Mouse (Mus musculus) thymus, adult 2 months (tissue): ENCODE measurements around the gene Pax2. TPM values are rescaled to one million over a fixed set of nuclear protein-coding genes. Genes with fewer than 3 reads are reported as not detected.

Experiments used
- DNase-seq: peaks from one replicate; pipeline ENCODE4 v3.0.0; 2021
- H3K27ac ChIP-seq: fragments of 200-500 bp; 2 replicates; pipeline ENCODE4 v1.5.1; 2012; ENCODE audit warnings: low read length, control low read depth; ENCODE audit not compliant: control insufficient read depth, insufficient read depth
- H3K27me3 ChIP-seq: fragments of 200-500 bp; 2 replicates; pipeline ENCODE4 v1.6.1; 2012; ENCODE audit warnings: mild to moderate bottlenecking, low read length, moderate library complexity, mixed read lengths; ENCODE audit not compliant: control insufficient read depth, insufficient read depth
- H3K36me3 ChIP-seq: fragments of 200-500 bp; 2 replicates; pipeline ENCODE4 v1.6.1; 2012; ENCODE audit warnings: mild to moderate bottlenecking, low read length, moderate library complexity; ENCODE audit not compliant: control insufficient read depth, insufficient read depth
- H3K4me1 ChIP-seq: fragments of 200-500 bp; replicated peaks from 2 replicates; pipeline ENCODE4 v1.6.1; 2012; ENCODE audit warnings: low read length; ENCODE audit not compliant: control insufficient read depth, insufficient read depth
- H3K4me3 ChIP-seq: fragments of 200-500 bp; 2 replicates; pipeline ENCODE4 v1.5.1; 2012; ENCODE audit warnings: mild to moderate bottlenecking, low read length, control low read depth, moderate library complexity; ENCODE audit not compliant: control insufficient read depth, insufficient read depth
- CTCF ChIP-seq: fragments of 200-500 bp; IDR thresholded peaks from 2 replicates; pipeline ENCODE4 v1.5.1; 2012; ENCODE audit warnings: mild to moderate bottlenecking, control low read depth, low read length, moderate library complexity, borderline replicate concordance; ENCODE audit not compliant: control insufficient read depth, poor library complexity, insufficient read depth; ENCODE audit errors: extremely low read depth
- POLR2A ChIP-seq: fragments of 200-500 bp; IDR thresholded peaks from 2 replicates; pipeline ENCODE4 v1.6.1; 2012; ENCODE audit warnings: mild to moderate bottlenecking, low read length, control low read depth, moderate library complexity; ENCODE audit not compliant: control insufficient read depth, poor library complexity, insufficient read depth; ENCODE audit errors: extremely low read depth
- WGBS: fragments of 180-500 bp; shearing (Covaris S2); methylation state at CpG from one replicate; pipeline ENCODE4 v1.1.7; 2018; 5-methylcytosine and 5-hydroxymethylcytosine counted together
- polyA plus RNA-seq: library from polyadenylated mRNA; depleted of rRNA; stranded (reverse); fragments of >200 nt; gene quantifications from 2 replicates; pipeline ENCODE4 v1.2.3, GENCODE M21; 2012

The Pax2 gene
- polyA plus RNA-seq, 1 experiment: 0.12 TPM

DNA sequence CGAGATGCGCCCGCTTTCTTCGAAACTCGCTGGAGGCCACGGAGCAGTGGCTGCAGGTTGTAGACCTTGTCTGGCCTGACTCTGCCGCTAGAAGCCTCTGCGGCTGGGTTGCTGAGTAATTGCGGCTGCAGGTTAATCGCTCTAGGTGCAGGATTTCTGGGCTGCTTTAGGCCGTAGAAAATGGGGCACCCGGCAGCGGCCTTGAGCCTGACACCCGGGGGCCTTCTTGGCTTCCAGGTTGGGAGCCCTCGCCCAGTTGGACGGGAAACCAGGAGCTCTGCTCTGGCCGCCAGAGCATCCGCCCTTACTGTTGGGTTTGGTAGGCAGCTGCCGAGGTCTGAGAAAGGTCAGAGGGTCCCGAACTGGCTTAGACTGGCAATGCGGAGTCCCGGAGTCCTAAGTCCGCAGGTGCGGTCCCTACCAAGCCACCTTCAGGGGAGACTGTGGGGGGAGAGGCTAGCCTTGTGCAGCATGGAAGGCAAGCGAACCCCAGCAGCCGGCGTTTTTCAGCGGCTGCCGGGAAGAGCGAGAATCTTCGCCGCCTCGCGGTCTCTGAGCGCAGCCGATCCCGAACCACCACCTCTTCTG lies 3.8 kb downstream of the Pax2 start:
- H3K27me3 ChIP-seq: peaks cover 33% of the 10 kb centered on the region
- WGBS: 4% methylated on average over 37 of the region's 37 CpGs
- H3K27ac ChIP-seq: no peak overlapping the region
- DNase-seq: no peak
- H3K4me3 ChIP-seq: no peak overlapping the region
- no peaks in the 10 kb centered on the region for H3K4me1 ChIP-seq
- H3K36me3 ChIP-seq: no peaks in the 10 kb centered on the region
- TF ChIP-seq POLR2A: no peak
- TF ChIP-seq CTCF: no peak

DNA sequence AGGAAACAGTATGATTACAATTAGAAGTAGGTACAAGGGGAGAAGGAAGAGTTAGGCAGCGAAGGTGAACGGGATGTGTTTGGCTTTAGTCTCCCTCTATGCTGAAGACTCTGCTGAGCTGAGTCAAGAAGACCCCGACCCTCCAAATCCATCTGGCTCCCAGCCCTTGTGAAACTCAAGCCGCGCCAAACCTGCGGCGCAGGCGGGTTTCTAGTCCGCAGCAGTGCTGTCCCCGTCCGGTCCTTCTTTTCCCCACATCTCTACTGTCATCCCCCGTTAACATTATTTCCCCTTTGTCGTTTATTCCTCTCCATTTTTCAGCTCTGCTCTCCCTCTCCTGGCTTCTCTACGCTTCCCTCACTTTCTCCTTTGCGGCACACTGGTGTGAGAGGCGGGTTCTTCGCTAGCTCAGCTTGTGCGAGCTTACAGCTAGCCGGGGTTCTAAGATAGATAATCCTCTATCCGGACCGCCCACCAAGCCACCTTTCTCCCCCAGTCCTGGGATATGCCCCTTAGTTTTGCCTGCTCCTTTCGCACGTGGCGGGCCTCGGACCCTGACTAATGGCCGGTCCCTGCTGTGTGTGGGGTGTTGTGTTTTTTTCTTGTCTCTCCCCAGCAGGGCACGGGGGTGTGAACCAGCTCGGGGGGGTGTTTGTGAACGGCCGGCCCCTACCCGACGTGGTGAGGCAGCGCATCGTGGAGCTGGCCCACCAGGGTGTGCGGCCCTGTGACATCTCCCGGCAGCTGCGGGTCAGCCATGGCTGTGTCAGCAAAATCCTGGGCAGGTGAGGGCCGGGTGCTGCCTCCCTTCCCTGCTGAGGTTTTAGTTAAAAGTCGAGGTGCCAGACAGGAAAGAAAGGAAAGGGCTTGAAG lies 4.7 kb downstream of the Pax2 start:
- no peaks in the 10 kb centered on the region for H3K4me1 ChIP-seq
- no peak overlapping the region for H3K27ac ChIP-seq
- TF ChIP-seq POLR2A: no peak
- TF ChIP-seq CTCF: no peak
- H3K4me3 ChIP-seq: no peak overlapping the region
- peaks cover 28% of the 10 kb centered on the region for H3K27me3 ChIP-seq
- 8% methylated on average over 39 of the region's 39 CpGs for WGBS
- no peak for DNase-seq
- no peaks in the 10 kb centered on the region for H3K36me3 ChIP-seq

DNA sequence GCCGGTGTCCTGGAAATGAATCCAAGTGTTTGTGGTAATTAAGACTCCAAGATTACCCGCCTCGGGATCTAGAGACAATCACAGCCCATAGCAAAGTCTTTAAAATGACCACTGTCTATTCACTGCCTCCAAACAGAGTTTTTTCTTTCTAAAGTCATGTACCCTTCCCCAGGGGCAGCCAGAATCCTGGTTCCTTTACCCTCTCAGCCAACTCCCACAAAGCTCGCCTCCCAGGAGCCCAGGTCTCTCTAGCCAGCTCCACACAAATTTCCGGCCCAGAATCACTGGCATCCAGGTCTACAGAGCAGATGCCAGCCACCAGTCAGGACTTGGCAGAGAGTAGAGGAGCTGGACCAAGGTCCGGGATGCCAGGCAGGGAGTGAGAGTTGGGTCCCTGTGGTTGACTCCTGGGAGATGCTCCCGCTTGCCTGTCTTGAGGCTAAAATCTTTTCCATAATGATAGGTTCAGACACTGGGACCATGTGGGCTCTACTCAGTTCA lies 6.3 kb downstream of the Pax2 start:
- no peak for DNase-seq
- H3K4me1 ChIP-seq: no peaks in the 10 kb centered on the region
- H3K4me3 ChIP-seq: no peak overlapping the region
- H3K27me3 ChIP-seq: peaks cover 25% of the 10 kb centered on the region
- no peak overlapping the region for H3K27ac ChIP-seq
- no peak for TF ChIP-seq POLR2A
- no peak for TF ChIP-seq CTCF
- WGBS: 45% methylated on average over 7 of the region's 7 CpGs
- H3K36me3 ChIP-seq: no peaks in the 10 kb centered on the region

DNA sequence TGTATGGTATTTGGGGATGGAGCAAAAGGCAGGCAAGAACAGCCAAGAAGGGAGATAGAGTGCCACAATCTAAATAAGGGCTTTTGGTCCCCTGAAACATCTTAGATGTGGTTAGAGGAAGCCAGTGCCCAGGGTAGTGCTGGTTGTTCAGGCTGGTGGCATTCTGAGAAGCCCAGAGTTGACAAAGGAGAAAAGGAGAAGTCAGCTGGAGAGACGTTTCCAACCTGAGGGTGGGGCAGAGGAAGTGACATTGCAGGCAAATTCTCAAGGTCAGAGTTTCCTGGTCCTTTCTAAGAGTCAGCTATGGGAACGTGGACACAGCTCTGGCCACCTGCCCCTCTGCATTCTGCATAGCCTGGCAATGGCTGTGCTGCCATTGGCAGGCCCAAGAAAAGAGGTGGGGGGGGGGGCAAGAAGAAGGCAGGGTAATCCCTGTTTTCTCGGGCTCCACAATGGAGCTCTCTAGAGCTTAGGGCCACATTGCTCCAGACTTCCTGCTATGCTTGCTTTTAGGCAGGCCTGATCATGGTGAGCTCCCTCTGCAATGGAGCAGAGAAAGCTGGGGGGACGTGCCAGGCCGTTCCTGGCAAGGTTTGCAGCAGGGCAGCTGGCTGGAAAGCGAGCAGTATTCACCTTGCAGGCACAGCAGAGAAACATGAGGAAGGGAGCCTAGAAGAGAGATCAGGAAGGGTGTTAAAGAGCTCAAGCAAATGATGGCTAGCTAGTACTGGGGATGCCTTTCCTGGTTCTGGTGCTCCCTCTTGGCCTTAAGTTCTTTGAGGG lies 14.6 kb downstream of the Pax2 start:
- no peak overlapping the region for H3K27ac ChIP-seq
- no peaks in the 10 kb centered on the region; the same call in 1 of the 2 replicates for H3K27me3 ChIP-seq
- WGBS: 53% methylated on average over 6 of the region's 6 CpGs
- no peak for DNase-seq
- TF ChIP-seq CTCF (no peak), POLR2A (no peak)
- H3K4me3 ChIP-seq: no peak overlapping the region
- no peaks in the 10 kb centered on the region for H3K4me1 ChIP-seq
- H3K36me3 ChIP-seq: no peaks in the 10 kb centered on the region

DNA sequence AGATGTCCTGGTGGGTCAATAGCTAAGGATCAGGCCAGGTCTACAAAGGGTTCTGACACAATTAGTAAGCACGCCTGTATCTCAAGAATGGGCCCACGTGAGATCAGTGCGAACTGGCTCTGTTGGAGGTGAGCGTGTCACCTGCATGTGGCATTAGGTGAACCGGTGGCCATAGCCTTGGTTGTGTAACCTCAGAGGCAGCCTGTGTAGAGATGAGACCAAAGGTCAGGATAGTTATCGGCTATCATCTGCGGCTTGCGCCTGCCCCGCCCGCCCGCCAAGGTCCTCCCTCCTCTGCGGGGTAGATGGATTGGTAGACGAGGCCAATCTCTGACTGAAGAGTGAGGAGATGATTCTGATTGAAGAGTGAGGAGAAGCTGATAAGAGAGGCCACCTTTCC lies 15.7 kb downstream of the Pax2 start:
- TF ChIP-seq POLR2A: no peak
- TF ChIP-seq CTCF: no peak
- 89% methylated on average over 13 of the region's 13 CpGs for WGBS
- Histone ChIP-seq H3K27ac (no peak overlapping the region), H3K4me1 (no peaks in the 10 kb centered on the region), H3K27me3 (no peaks in the 10 kb centered on the region; the same call in 1 of the 2 replicates), H3K36me3 (no peaks in the 10 kb centered on the region), H3K4me3 (no peak overlapping the region)
- DNase-seq: no peak

DNA sequence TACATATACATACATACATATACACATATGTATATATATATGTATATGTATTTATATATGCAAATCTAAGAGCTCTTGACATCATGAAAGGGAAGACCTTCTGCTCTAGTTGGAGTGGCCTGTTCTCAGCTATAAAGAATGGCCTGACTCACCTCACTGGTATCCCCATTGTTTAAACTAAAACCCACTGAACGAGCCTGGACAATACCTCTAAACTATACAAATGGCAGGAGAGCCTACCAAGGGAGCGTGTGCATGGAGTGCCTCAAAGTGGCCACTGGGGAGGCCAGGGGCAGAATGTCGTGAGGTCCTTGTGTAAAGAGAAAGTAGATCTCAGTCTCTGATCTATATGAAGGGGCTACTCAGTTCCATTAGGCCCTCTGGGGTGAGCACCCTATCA lies 26.1 kb downstream of the Pax2 start:
- no peak for TF ChIP-seq CTCF
- no peak for TF ChIP-seq POLR2A
- WGBS: 61% methylated on average over 3 of the region's 3 CpGs
- no peaks in the 10 kb centered on the region for H3K36me3 ChIP-seq
- no peak overlapping the region for H3K4me3 ChIP-seq
- DNase-seq: no peak
- H3K27me3 ChIP-seq: no peaks in the 10 kb centered on the region
- H3K4me1 ChIP-seq: no peaks in the 10 kb centered on the region
- no peak overlapping the region for H3K27ac ChIP-seq
